In the genomic region with DNA sequence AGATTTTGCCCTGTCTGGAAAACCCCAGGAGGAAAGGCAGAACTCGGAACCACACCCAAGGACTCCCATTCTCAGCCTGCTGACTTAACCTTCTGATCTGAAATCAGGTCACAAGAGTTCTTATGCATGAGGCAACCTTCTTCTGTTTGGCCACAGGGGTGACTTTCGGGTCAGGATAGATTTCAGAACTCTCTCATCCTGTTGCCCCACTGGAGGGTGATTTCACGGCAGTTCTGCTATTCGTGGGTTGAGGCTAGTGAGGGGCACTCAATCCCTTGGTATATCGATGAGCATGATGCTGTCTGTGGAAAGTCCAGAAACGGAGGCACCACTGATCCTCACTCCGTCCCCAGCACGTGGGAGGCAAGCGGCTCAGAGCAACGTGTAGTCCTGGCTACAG, we compare ENCODE assay signal across 26 mouse cellular contexts. TPM values are rescaled to one million over a fixed set of nuclear protein-coding genes. Genes with fewer than 3 reads are reported as not detected.
DNase-seq lines count a peak whose midpoint lies in the region; ATAC-seq and TF ChIP-seq lines count a peak whose summit lies in the region.
"Had no signal": no experiment of that assay in that cellular context is flagged by ENCODE, and none has a peak within 500 bp of the region (broad histone marks: within the 10 kb centered on the region; RNA-seq: fewer than 3 reads in every experiment).

No protein-coding gene starts in this region.

- no peak overlapping the region for H3K9ac ChIP-seq in midbrain, embryonic 15.5 days
- H3K9ac ChIP-seq: embryonic facial prominence, embryonic 13.5 days; forebrain, embryonic 12.5 days; hindbrain, embryonic 13.5 days had no signal

- WGBS in midbrain, embryonic 15.5 days, result 77% methylated on average over 10 of the region's 10 CpGs

- no peaks in the 10 kb centered on the region for H3K36me3 ChIP-seq in E14TG2a.4 (ENCODE audit: insufficient read depth, low read length)
- no peaks in the 10 kb centered on the region for H3K36me3 ChIP-seq in midbrain, embryonic 15.5 days (replicated peaks)
- H3K36me3 ChIP-seq: embryonic facial prominence, embryonic 13.5 days; forebrain, embryonic 12.5 days; heart, embryonic 10.5 days; hindbrain, embryonic 13.5 days had no signal

- 0 out of 2 replicates have a peak overlapping the region, but pooled peaks have one; percentile 3 for H3K4me3 ChIP-seq in E14TG2a.4 (replicated peaks; ENCODE audit: low read length)
- H3K4me3 ChIP-seq in midbrain, embryonic 15.5 days, result no peak overlapping the region
- H3K4me3 ChIP-seq: embryonic facial prominence, embryonic 13.5 days; forebrain, embryonic 12.5 days; heart, embryonic 10.5 days; hindbrain, embryonic 13.5 days had no signal

- no peak overlapping the region for H3K4me2 ChIP-seq in midbrain, embryonic 15.5 days
- H3K4me2 ChIP-seq: embryonic facial prominence, embryonic 13.5 days; forebrain, embryonic 12.5 days; hindbrain, embryonic 13.5 days had no signal

- peak; percentile 16 for DNase-seq in R1 (ENCODE audit: low read depth, low spot score)
- DNase-seq in kidney, postnatal 10 days, result no peak
- DNase-seq in Muller cell, postnatal 12 days (ENCODE audit: inconsistent ontology term), result no peak
- DNase-seq: adrenal gland, postnatal 10 days; B cell, adult 2 months; cerebellum, adult 11-12 months; cerebellum, adult 9-10 months; cerebellum, postnatal 36 days; gastrocnemius, postnatal 14 days; heart, postnatal 10 days; heart, postnatal 4 days had no signal

- peaks cover 9% of the 10 kb centered on the region; the same call in 1 of the 2 replicates for H3K27me3 ChIP-seq in E14TG2a.4 (ENCODE audit: insufficient read depth, low read length)
- H3K27me3 ChIP-seq in midbrain, embryonic 15.5 days (replicated peaks), result no peaks in the 10 kb centered on the region
- H3K27me3 ChIP-seq: embryonic facial prominence, embryonic 13.5 days; forebrain, embryonic 12.5 days had no signal

- peak; percentile 7 to 80; a peak in 1 of 4 replicates for ATAC-seq in hematopoietic stem cell, adult 5-6 weeks (replicated peaks in 1 of 2; ENCODE audit: insufficient read depth in 1 of 2, low FRiP score in 2 of 2, low TSS enrichment in 1 of 2, low read depth in 1 of 2, poor library complexity in 2 of 2, severe bottlenecking in 2 of 2)
- ATAC-seq in monocyte, adult 5-6 weeks (replicated peaks; ENCODE audit: insufficient number of reproducible peaks, low FRiP score, low TSS enrichment, poor library complexity, severe bottlenecking), result 0 out of 2 replicates have a peak, but pooled peaks have one; percentile 50
- no peak for ATAC-seq in midbrain, embryonic 15.5 days (replicated peaks)
- ATAC-seq: CD4-positive, CD25-positive, alpha-beta regulatory T cell, adult 4 months; forebrain, embryonic 16.5 days; hindbrain, postnatal 0 days had no signal

- H3K4me1 ChIP-seq in E14TG2a.4 (replicated peaks; ENCODE audit: low read depth, low read length), result peaks cover 19% of the 10 kb centered on the region
- H3K4me1 ChIP-seq in midbrain, embryonic 15.5 days, result no peaks in the 10 kb centered on the region
- H3K4me1 ChIP-seq: embryonic facial prominence, embryonic 13.5 days; forebrain, embryonic 12.5 days; hindbrain, embryonic 13.5 days had no signal

- H3K27ac ChIP-seq in midbrain, embryonic 15.5 days, result no peak overlapping the region
- H3K27ac ChIP-seq: embryonic facial prominence, embryonic 13.5 days; forebrain, embryonic 12.5 days; heart, embryonic 10.5 days; hindbrain, embryonic 13.5 days; hindbrain, postnatal 0 days had no signal

- no peaks in the 10 kb centered on the region for H3K9me3 ChIP-seq in E14TG2a.4 (ENCODE audit: low read length)
- H3K9me3 ChIP-seq in midbrain, embryonic 15.5 days, result no peaks in the 10 kb centered on the region
- H3K9me3 ChIP-seq: embryonic facial prominence, embryonic 13.5 days; forebrain, embryonic 12.5 days; heart, embryonic 10.5 days; hindbrain, embryonic 13.5 days had no signal

- no peak for TF ChIP-seq CTCF in E14TG2a.4 (conservative IDR thresholded peaks at IDR 0.05; ENCODE audit: low read length)

RNA-seq across cellular contexts. Expression of gene Prok2, which starts 48.5 kb away (rescaled TPM):
- 0.69 TPM in 1 of 2 replicates, not detected in the other for total RNA-seq in hematopoietic stem cell, adult 5-6 weeks (2017)
- not detected in 3 replicates for total RNA-seq in monocyte, adult 5-6 weeks (2017)
- 0.54 and 0.71 TPM in 2 replicates for polyA plus RNA-seq in midbrain, embryonic 15.5 days (2015; fragmentation: Nextera tagmentation; extraction: Ambion mirVana)
- total RNA-seq: adrenal gland, postnatal 10 days; gastrocnemius, adult 18-20 months; gastrocnemius, postnatal 14 days; heart, postnatal 10 days; heart, postnatal 4 days; hindbrain, postnatal 0 days had no signal
- polyA plus RNA-seq: CD4-positive, CD25-positive, alpha-beta regulatory T cell, adult 4 months; gonadal fat pad, adult 2 months; heart, embryonic 14.5 days; intestine, embryonic 14.5 days had no signal
